Mouse (Mus musculus): ENCODE measurements around the gene Spem2.

Gene Spem2

DNA sequence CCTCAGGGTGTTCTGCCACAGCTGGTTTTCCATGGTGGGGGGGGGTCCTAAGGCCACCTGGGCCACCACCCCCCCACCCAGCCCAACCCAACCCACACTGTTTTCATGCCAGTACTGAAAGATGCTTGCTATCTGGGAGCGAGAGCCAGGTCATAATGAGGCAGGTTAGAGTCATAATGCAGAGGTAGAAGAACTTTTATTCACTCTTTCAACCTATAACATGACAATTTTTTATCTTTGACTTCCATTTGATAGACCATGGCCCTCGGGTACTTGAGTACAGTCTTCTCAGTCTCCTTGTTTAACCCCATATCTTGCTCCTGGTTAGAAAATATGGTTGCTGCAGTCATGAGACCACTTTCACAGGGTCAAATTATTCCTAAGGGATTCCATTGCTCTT, at the start of gene Spem2:
TSS of gene Spem2 (minus strand) at position 101 of the 400 bp plus-strand sequence.
- WGBS: 77% methylated on average over 2 of the region's 2 CpGs

DNA sequence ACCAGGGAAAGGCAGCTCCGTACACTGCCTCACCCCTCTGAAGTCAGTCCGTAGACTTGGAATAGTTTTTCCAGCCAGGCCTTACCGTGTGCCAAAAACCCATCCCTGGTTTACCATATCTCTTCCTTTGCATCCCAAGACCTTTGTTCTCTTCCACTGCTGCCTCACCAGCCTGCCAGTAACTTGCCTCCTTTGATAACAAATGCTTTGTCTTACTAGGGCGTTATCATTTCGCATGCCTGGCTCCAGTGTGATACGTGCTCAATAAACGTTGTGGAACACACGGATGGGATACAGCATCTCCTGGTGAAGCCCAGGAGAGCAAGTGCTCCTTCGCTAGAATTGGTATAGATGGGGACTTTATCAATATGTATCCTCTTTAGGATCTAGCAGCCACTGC, 49.1 kb upstream of the Spem2 start:
- 76% methylated on average over 9 of the region's 9 CpGs for WGBS

DNA sequence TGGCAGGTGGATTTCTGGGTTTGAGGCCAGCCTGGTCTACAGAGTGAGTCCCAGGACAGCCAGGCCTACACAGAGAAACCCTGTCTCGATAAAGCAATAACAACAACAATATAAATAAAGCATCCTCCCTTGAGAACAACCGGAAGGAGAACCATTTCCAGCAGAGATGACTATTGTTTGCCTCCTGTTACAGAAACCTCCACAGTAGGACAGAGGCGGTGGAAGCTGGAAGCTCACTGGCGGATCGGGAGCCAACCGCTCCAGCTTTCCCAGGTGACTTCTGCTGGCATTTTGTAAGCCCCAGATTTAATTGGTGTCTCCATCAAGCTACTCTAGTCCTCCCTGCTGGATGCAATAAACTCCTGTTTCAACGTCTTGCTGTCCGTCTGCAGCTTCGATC, 47.3 kb upstream of the Spem2 start:
- 75% methylated on average over 9 of the region's 9 CpGs for WGBS

DNA sequence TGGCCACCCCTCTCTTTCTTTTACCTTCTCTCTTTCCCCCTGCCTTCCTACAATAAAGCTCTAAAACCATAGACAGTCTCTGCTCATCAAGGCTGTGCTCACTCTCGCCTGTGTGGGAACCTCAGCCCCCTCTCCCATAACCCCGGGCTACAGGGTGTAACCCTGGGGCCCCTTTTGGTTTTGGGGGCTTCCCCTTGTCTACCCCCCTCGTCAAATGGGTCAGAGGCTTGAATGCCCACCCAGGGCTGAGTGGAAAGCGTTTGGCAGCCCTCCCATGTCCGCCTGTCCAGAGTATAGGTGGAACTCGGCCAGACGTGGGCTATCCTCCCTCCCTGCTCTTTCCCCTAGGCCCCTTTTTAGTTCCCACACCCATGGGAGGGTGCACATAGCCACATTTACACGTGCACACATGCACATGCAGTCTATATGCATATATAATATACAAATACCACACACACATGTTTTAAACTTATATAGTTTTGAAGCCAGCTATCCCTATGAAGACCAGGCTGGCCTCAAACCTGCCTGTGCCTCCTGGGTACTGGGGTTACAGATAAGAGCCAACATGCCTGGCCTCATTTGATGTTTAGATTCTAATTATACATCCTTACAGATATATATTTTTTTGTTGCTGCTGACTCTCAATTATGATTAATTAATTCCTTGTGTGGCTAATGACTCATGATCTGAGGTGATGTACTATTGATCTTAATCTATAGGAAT, 46.0 kb upstream of the Spem2 start:
- WGBS: 48% methylated on average over 8 of the region's 8 CpGs

DNA sequence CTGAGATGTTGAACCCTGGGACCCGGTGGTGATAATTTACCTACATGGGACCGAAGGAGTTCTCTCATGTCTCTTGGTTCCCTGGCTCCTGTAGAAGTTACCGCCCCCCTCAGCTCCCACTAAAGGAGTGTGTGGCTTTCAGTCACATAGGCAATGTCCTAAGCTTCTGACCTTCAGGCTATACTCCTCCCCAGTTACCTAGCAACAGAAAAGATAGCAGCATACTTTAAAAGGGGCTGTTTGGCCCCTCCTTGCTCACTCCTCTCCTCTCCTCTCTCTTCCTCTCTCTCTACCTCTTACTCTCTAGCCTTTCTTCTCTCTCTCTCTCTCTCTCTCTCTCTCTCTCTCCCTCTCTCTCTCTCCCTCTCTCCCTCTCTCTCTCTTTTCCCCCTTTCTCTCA, 45.5 kb upstream of the Spem2 start:
- WGBS: 90% methylated on average over 3 of the region's 3 CpGs

DNA sequence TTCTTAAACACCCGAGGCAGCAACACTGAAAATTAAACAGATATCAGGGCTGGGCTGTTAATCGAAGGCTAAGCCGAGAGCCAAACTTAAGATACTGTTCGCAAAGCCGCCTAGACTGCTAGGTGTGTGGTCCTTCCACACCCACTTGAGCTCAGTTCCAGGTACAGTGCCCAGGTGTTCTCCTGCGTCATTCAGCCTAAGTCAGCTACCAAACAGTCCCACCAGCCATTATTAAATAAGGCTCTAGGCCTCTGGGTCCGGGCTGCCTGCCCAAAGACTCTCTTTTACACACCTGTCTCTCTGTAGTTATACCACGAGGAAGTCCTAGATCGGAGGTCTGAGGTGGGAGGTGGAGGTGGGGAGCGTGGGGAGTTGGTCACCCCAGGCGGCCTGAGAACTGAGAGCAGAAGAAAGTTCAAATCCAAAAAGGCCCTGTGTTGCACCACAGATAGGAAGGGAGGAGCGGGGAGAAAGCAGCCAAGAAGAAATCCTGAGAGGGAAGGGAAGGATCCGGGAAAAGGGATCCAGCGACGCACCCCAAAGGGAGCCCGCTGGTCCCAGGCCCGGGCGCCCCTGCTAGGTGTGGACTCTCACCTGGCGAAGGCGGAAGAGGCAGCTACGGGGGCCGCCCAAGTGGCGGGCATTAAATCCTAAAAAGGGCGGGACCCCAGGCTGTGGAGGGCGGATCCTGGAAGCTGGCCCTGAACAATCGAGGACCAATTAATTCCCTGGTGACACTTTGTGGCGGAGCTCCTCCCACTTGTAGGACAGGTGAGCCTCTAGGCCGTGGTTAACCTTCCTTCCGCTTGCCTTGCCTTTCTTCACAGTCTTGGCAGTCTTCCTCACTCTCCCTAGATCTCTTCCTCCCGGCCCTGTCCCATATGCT, 40.1 kb upstream of the Spem2 start, which contains the start of gene Tnk1:
TSS of gene Tnk1 (minus strand) at position 618 of the 886 bp plus-strand sequence.
- WGBS: 53% methylated on average over 29 of the region's 30 CpGs

DNA sequence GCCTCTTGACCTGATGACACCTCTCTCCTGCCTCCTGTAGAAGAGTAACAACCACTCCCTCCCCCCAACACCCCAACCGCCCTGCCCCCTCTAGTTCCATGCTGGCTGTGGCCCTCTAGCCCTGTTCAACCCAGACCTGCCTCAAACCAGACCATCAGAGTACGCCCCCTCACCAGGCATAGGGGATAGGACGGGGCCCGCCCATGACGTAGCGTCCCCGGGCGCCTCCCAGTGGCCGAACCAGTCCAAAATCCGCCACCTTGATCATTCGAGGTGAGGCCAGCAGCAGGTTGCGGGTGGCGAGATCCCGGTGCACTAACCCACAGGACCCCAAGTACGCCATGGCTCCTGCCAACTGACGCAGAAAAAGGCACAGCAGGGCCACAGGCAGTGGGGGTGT, 37.1 kb upstream of the Spem2 start:
- WGBS: 32% methylated on average over 16 of the region's 16 CpGs

DNA sequence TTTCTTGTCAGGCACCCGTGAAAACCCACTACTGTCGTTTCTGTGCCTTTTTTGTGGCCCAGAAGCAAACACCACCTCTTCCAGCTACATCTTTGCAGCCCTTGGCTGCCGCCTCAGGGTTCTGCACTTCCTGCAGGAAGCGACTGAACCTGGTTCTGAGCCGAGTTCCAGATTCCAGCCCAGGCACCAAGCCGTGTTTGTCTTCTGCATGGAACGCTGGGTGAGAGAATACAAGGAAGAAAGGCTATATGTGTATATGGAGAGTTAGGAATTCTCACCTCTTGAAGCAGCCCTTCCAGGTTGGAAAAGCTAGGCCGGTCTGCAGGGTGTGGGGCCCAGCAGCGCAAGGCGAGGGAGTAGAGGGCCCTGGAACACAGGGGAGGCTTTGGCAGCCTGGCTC, 36.4 kb upstream of the Spem2 start:
- WGBS: 67% methylated on average over 10 of the region's 10 CpGs

DNA sequence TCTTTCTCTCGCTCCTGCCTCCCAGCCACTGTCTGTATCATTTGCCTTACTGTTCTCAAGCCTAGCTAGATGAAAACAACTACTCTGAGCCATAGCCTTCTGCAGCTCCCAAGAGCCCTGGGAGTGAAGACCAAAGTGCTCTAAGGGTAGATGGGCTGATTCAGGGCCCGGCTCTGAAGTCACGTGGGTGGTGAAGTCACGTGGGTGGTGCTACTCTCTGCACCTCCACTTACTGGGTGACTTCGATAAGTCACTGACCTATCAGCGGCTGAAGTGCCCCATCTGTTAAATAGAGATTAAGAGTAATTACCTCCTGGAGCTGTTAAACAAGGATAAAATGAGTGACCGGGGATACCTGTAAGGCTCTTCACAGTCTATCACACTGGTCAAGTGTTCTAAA, 35.7 kb upstream of the Spem2 start:
- 72% methylated on average over 7 of the region's 7 CpGs for WGBS

DNA sequence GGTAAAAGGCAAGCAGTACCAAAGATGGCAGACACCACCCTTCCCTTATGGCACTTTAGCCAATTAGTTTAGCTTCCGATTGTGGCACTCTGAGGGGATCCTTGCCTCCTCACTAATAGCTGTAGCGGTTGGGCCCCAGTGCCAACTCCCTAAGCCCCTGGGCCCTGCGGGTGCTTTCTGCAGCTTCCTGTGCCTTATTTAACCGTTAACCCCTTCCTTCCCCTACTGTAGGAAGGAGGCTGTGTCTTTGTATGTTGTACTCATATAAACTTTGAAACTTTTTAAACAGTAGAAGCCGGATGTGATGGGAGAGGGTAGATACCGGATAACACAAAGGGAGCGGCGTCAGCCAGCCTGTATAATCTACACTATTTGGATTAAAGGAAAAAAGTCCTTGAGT, 32.5 kb upstream of the Spem2 start:
- 68% methylated on average over 8 of the region's 8 CpGs for WGBS

DNA sequence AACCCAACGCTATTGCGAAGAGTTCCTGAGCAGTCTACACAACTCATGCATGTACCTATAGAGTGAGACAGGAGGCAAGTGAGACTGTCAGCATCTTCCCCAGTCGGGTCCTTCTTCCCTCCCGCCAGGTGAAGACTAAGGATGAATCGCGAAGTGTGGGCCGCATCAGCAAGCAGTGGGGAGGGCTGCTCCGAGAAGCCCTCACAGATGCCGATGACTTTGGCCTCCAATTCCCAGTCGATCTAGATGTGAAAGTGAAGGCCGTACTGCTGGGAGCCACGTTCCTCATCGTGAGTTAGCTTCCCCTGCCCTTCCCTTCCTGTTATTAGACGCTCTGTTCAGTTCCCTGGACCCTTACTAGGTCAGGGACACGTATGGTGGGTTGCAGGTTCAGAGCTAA, 31.6 kb upstream of the Spem2 start:
- WGBS: 89% methylated on average over 15 of the region's 15 CpGs

DNA sequence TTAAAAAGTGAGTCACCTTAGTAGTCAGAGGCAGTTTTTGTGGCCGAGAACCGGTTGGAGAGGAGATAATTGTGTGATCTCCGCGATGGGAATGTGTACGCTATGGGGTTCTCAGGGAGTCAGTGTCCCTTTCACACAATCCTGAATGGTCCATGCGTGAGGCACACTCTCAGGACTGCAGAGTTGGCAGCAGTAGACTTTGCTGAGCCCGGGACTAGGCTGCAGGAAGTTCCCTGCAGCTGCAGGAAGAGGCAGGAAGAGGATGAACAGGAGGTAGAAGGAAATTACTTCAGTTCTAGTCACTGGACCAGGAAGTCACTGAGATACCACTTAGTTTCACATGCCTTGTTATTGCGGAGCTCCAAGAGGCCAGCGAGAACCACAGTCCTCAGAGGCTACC, 30.9 kb upstream of the Spem2 start:
- WGBS: 74% methylated on average over 9 of the region's 9 CpGs

DNA sequence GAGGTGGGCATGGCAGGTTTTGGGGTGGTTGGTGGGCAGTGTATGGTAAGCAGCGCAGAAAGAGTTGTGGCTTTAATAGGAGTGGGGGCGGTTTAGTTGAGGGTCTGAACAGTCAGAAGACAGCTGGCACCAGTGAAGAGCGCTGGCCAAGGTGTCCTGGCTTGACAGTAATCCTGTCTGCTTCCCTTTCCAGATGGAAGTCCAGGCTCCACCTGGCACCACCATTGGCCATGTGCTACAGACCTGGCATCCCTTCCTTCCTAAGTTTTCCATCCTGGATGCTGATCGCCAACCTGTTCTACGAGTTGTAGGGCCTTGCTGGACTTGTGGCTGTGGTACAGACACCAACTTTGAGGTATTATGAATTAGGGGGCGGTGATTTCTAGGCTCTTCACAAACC, 29.8 kb upstream of the Spem2 start:
- 93% methylated on average over 6 of the region's 6 CpGs for WGBS

DNA sequence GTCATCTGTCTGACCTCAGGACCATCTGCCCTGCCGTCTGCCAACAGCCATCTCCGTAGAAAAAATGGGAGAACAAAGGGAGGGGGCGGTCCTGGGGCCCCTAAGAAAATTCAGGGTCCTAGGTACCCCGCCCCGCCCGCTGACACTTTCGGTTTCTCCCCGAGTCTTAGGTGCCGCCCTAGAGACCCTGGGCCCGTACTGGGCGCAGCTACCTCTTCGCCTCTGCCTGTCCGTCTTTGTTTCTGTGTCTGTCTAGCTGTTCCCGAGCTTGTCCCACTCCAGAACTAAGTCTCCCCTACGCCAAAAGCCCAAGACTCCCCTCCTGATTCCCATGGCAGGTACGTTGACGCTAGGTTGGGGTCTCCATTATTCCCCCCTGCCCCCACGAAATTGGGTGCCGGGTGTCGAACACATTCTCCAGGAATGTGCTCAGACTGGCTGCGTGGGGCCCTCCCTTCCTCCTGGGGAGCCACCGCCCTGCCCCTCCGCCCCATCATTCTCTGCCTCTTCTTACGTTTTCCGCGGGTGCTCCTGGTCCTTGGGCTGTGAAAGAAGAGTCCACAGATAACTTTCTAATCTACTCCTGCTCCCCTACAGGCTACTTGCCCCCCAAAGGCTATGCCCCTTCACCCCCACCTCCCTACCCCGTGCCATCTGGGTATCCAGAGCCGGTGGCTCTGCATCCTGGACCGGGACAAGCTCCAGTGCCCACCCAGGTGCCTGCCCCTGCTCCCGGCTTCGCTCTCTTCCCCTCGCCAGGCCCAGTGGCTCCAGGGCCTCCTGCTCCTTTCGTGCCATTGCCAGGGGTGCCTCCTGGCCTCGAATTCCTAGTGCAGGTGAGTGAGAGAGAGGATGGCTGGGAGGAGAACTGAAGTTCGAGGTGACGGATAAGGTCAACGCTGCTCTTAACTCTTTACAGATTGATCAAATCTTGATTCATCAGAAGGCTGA, 28.7 kb upstream of the Spem2 start:
- 17% methylated on average over 37 of the region's 37 CpGs for WGBS

DNA sequence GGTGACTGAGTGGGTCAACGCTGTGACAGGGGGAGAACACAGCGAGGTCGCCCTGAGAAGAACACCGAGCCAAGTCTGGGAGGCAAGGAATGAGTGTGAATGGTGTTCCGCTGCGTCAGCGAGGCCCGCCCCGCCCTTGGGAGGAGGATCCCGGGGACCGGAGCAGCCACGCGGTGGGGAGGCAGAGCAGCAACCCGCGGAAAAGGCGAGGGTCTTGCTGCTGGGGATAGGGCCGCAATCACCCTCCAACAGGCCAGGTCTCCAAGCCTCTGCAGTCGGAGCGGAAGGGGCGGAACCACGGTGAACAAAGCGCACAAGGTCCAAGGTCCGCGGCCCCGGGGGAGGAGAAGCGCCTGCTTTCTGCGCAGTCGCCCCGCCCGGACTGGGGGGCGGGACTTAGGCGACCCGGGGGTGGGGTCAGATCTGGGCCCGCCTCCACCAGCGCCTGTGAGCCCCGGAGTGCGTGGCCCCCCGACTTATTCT, 28.0 kb upstream of the Spem2 start, which contains the start of gene Plscr3:
TSS of gene Plscr3 (plus strand) at position 179 of the 483 bp plus-strand sequence.
- WGBS: under 1% methylated on average over 38 of the region's 38 CpGs

DNA sequence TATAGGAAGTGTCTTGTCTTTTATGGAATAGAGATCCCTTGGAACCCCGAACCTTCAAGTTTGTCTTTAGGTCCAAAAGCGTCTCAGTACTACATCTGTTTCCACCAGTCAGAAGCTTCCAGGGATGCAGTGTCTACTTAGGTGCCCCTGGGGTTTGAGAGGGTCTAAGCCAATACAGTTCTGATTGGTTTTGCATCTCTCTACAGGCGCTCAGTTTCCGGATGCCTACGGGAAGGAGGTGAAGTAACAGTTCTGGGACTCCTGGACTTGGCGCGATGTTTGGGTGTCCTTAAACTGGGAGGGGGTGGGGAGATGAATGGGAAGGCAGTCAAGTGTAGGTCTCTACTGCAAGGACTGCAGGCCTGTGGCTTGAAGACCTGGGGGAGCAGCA, 20.4 kb upstream of the Spem2 start:
- 0% methylated on average over 7 of the region's 7 CpGs for WGBS

DNA sequence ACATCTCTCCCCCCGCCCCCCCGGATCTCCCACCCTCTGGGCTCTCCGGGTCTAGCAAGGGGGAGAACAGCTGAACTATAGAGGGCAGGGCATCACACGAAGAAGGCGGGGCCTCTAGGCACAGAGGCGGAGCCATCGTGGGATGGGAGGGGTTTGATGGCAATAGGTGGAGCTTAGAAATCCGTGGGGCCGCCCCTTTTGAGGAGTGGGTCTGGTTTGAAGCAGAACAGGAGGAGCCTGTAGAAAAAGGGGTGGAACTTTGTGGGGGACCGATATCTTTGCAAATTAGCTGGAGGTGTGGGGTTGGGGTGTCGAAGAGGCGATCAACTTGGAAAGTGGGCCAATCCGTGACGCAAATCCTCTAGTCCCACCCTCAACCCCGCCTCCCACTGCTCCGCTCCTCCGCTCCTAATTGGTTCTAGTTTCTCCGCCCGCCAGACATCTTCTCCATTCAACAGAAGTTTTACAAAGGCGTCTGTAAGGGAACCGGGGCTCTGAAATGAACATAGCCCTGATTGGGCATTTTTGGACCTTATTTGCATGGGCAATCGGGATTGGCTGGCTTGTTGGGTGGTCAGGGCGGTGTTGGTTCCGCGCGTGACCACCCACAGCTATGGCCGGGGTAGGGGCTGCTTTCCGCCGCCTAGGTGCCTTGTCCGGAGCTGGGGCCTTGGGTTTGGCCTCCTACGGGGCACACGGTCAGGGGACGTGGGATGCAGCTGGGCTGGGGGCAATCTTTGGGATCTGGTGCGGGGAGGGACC, 19.9 kb upstream of the Spem2 start, which contains the start of gene Tmem256:
TSS of gene Tmem256 (plus strand) at position 563 of the 762 bp plus-strand sequence.
- under 1% methylated on average over 34 of the region's 34 CpGs for WGBS

DNA sequence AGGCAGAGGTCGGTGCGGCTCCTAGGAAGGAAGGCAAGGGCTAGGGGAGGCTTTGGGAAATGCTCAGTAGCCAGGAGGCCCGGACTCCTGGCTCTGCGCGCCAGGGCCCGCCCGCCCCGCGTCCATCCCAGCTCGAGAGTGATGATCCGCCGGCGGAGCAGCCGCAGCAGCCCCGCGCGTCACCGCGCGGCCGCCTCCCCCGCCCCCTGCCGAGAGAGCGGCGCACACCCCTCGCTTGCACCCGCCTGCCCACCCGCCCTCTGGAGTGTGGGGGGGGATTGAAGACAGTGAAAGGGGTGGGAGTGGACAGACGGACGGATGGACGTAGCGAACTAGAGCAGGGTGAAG, 19.3 kb upstream of the Spem2 start, which contains the start of gene Nlgn2:
TSS of gene Nlgn2 (minus strand) at position 181 of the 348 bp plus-strand sequence.
- WGBS: under 1% methylated on average over 32 of the region's 32 CpGs

DNA sequence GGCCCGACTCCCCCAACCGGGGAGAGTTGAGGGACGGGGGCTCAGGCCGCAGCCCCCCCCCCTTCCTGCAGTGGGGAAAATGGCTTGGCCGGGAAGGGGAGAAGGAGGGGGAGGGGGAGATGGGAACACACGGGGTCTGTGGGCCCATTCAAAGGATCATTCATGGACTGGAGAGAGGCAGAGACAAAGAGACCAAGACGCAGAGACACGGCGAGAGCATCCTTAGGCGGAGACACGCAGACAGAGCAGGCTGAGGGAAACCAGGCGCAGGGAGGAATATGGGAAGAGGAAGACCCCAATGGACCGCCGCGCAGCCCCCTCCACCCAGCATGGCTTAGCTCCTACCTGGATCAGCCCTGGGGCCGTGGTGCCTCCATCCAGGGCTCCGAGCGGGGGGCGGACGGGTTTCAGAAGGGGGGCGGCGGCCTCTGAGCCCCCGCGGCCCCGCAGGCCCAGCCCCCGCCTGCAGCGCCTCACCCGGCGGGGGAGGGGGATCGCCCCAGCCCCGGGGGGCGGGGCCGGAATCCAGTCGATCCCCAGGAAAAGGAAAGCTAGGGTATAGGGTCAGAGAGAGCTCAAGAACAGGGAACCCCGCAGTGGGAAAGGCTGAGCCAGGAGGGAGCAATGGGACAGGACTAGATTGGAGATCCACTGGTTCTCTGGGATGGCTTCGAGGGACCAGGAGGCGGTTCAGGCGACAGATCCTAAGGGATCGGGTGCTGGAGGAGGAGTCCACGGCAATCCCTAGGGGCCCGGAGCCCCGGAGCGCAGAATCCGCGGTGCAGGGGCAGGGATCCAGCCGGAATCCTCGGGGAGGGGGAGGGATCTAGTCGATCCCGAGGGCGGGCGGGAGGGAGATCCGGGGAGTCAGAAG, 18.7 kb upstream of the Spem2 start:
- 1% methylated on average over 52 of the region's 52 CpGs for WGBS

DNA sequence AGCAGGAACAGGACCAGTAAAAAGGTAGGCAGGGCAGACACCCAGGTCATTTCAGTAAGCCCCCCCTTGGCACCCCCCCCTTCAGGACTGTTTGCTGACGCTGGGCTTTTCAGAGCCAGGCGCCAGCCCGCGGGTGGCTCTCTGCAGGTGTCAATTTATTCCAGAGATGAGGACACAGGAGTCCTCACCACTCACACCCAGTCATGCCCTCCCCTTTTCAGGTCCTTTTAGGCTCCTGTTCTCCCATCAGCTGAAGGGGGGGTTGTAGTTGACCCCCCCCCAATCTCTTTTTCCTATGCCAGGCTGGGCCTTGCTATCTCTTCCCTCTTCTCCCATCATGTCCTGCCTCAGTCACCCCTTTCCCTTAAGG, 17.7 kb upstream of the Spem2 start:
- 13% methylated on average over 4 of the region's 4 CpGs for WGBS

Data from cerebral cortex, adult 2 months (tissue).